28 mouse cellular contexts compared by ENCODE assay signal in the genomic region with DNA sequence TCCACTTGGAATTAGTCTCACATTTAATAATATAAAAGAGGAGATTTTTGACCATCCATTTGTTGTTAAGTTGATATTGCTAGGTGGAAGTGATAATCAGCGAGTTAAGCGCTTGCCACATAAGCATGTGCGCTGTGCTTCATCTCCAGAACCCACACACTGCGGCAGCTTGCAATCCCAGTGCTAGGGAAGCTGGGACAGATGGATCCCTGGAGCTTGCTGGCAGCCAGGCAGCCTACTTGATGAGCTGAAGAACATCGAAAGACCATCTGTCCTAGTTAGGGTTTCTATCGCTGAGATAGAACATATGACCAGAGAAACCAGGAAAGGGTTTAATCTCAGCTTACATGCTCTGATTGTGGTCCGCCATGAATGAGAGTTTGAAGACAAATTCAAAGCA.
DNase-seq lines count a peak whose midpoint lies in the region; ATAC-seq lines count a peak whose summit lies in the region.
"Had no signal": no experiment of that assay in that cellular context is flagged by ENCODE, and none has a peak within 500 bp of the region (broad histone marks: within the 10 kb centered on the region; RNA-seq: fewer than 3 reads in every experiment).

No protein-coding gene starts in this region.

- H3K27me3 ChIP-seq in forebrain, embryonic 16.5 days (replicated peaks; ENCODE audit: control insufficient read depth, insufficient read depth, low read length): no peaks in the 10 kb centered on the region
- H3K27me3 ChIP-seq in forebrain, embryonic 13.5 days: no peaks in the 10 kb centered on the region
- H3K27me3 ChIP-seq: heart, embryonic 13.5 days; kidney, embryonic 15.5 days; limb, embryonic 12.5 days; neural tube, embryonic 15.5 days had no signal

- H3K4me3 ChIP-seq in forebrain, embryonic 16.5 days (replicated peaks; ENCODE audit: low read length): no peak overlapping the region
- no peak overlapping the region for H3K4me3 ChIP-seq in forebrain, embryonic 13.5 days
- H3K4me3 ChIP-seq: embryonic facial prominence, embryonic 10.5 days; heart, adult 2 months; heart, embryonic 13.5 days; kidney, embryonic 15.5 days; limb, embryonic 12.5 days; myocyte; neural tube, embryonic 15.5 days had no signal

- peak; percentile 63 for ATAC-seq in forebrain, embryonic 16.5 days
- ATAC-seq in forebrain, embryonic 13.5 days: no peak; the same call in 1 of the 2 replicates
- ATAC-seq: hindbrain, postnatal 0 days; liver, postnatal 0 days; lung, postnatal 0 days; midbrain, embryonic 16.5 days had no signal

- no peaks in the 10 kb centered on the region for H3K9me3 ChIP-seq in forebrain, embryonic 16.5 days (ENCODE audit: control insufficient read depth, low read length)
- no peaks in the 10 kb centered on the region for H3K9me3 ChIP-seq in forebrain, embryonic 13.5 days (replicated peaks)
- H3K9me3 ChIP-seq: embryonic facial prominence, embryonic 10.5 days; heart, embryonic 13.5 days; kidney, embryonic 15.5 days; limb, embryonic 12.5 days; neural tube, embryonic 15.5 days had no signal

- H3K4me2 ChIP-seq in forebrain, embryonic 16.5 days (ENCODE audit: low read length): no peak overlapping the region
- no peak overlapping the region for H3K4me2 ChIP-seq in forebrain, embryonic 13.5 days
- H3K4me2 ChIP-seq: heart, embryonic 13.5 days; kidney, embryonic 15.5 days; limb, embryonic 12.5 days; liver, embryonic 11.5 days; neural tube, embryonic 15.5 days had no signal

- H3K4me1 ChIP-seq in forebrain, embryonic 16.5 days (replicated peaks; ENCODE audit: control insufficient read depth, insufficient read depth, low read length): 0 out of 2 replicates have a peak, but pooled peaks cover 2% of the 10 kb centered on the region
- H3K4me1 ChIP-seq in forebrain, embryonic 13.5 days: peaks cover 10% of the 10 kb centered on the region
- H3K4me1 ChIP-seq: heart, embryonic 13.5 days; kidney, embryonic 15.5 days; limb, embryonic 12.5 days; neural tube, embryonic 15.5 days had no signal

- WGBS in forebrain, embryonic 16.5 days: 86% methylated on average over 7 of the region's 7 CpGs
- 93% methylated on average over 7 of the region's 7 CpGs for WGBS in forebrain, embryonic 13.5 days

- H3K9ac ChIP-seq in forebrain, embryonic 16.5 days (replicated peaks; ENCODE audit: low read depth, low read length): no peak overlapping the region
- H3K9ac ChIP-seq in forebrain, embryonic 13.5 days: no peak overlapping the region
- H3K9ac ChIP-seq: heart, embryonic 13.5 days; kidney, embryonic 15.5 days; limb, embryonic 12.5 days; liver, postnatal 0 days; neural tube, embryonic 15.5 days had no signal

- H3K27ac ChIP-seq in forebrain, embryonic 16.5 days (ENCODE audit: low read length): no peak overlapping the region
- no peak overlapping the region for H3K27ac ChIP-seq in forebrain, embryonic 13.5 days
- H3K27ac ChIP-seq: embryonic facial prominence, embryonic 10.5 days; heart, adult 2 months; heart, embryonic 13.5 days; hindbrain, postnatal 0 days; kidney, embryonic 15.5 days; limb, embryonic 12.5 days; macrophage; neural tube, embryonic 15.5 days had no signal

- peak; percentile 78 to 90 for DNase-seq in layer of hippocampus, adult 18-20 months (ENCODE audit: low spot score in 2 of 2)
- DNase-seq in layer of hippocampus, adult 9-10 months (ENCODE audit: low spot score): no peak
- DNase-seq in brain, adult 2 months (ENCODE audit: low read depth, low spot score): peak; percentile 87
- peak; percentile 91 for DNase-seq in layer of hippocampus, adult 9-11 months
- no peak for DNase-seq in urinary bladder, adult 2 months (ENCODE audit: low spot score)
- DNase-seq: adrenal gland, postnatal 14 days; cerebellum, adult 9-11 months; gastrocnemius, postnatal 36 days; heart, adult 2 months; heart, postnatal 14 days; kidney, adult 11 months; kidney, postnatal 4 days; liver, postnatal 0 days; thymus, adult 18-20 months; thymus, postnatal 36 days had no signal

- H3K36me3 ChIP-seq in forebrain, embryonic 16.5 days (ENCODE audit: control insufficient read depth, insufficient read depth): no peaks in the 10 kb centered on the region
- no peaks in the 10 kb centered on the region for H3K36me3 ChIP-seq in forebrain, embryonic 13.5 days (ENCODE audit: poor library complexity, severe bottlenecking)
- H3K36me3 ChIP-seq: embryonic facial prominence, embryonic 10.5 days; heart, embryonic 13.5 days; kidney, embryonic 15.5 days; limb, embryonic 12.5 days; neural tube, embryonic 15.5 days had no signal

Comparison
In these comparisons a context has a peak if more than half of its experiments do, and no peak if none do; other contexts are left out.
1. DNase-seq: peak in layer of hippocampus, adult 18-20 months (2 of 2), brain, adult 2 months (single experiment) and layer of hippocampus, adult 9-11 months (single experiment); none in layer of hippocampus, adult 9-10 months (single experiment) and urinary bladder, adult 2 months (single experiment).